Mouse (Mus musculus) adrenal gland, postnatal 10 days (tissue): Measurements from ENCODE around the gene Sac3d1. TPM values are rescaled to one million over a fixed set of nuclear protein-coding genes. Genes with fewer than 3 reads are reported as not detected.
A peak's percentile ranks its signal among the peaks of the same experiment; 100 is the strongest.
"Not testable (repeated sequence)": the region's sequence is repeated elsewhere in the genome, so short reads cannot be mapped to it uniquely, and the experiment has no call there.

ENCODE experiments used
- DNase-seq: peaks from one replicate; pipeline ENCODE4 v3.0.0; 2021; ENCODE audit warnings: mixed read lengths
- long read RNA-seq, 2 experiments: library from polyadenylated mRNA; stranded (forward); transcript quantifications; one replicate each; pipeline ENCODE4 v2.0.0; 2021
- total RNA-seq, 2 experiments: library from RNA; stranded (reverse); gene quantifications; 2 replicates each; pipeline ENCODE4 v1.2.3; 2021

Gene Sac3d1
- total RNA-seq, result 10 to 100 TPM; 15.9 to 17.2 TPM
- long read RNA-seq, experiment 1, transcript Sac3d1-201 (2 exons, 1,442 nt), result major isoform, 50 of 50 reads
- long read RNA-seq, experiment 1, partial matches to known transcripts, result 0 of 50 reads
- long read RNA-seq, experiment 1, other reads (novel, unspliced or antisense), result 0 of 50 reads
- long read RNA-seq, experiment 2, transcript Sac3d1-201 (2 exons, 1,442 nt), result major isoform, 30 of 33 reads
- long read RNA-seq, experiment 2, partial matches to known transcripts, result 0 of 33 reads
- long read RNA-seq, experiment 2, other reads (novel, unspliced or antisense), result 3 of 33 reads

- peak; percentile 91 for DNase-seq
Observed at GRCm38 (mm10) chr19:6117986-6118676, at the start of gene Sac3d1. Gene Sac3d1 (minus strand): TSS chr19:6118650.

GRCm38 (mm10) chr19:6166750-6167149 lies 48.3 kb upstream of the Sac3d1 start:
- no peak for DNase-seq

DNA sequence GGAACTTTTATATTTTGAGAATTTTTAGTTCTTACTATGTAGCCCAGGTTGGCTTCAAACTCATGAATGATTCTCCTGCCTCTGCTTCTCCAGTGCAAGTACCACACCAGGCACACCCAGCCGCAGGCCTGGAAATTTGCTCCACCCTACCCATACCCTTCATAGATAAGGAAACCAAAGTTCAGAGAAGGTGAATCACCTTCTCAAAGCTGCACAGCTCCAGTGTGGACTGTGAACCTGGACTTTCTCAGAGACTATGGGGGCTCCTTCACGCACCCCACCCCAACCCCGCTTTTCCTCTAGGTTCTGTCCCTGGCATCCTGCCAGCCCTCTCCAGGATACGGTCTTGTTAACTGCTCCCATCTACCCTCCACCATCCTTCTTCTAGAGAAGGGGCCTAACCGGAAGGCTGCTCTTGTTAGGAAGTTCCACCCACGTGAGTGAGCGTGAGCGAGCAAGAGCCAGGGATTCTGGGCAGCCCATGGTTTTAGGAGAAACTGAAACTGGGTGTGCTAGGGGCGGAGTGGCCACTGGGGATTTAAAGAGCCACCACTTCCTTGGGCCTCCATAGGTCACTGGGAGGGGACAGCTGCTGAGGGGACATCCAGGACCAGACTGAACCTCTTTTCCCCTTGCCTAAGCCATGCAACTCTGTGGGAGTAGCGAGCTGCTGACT lies 45.6 kb upstream of the Sac3d1 start:
- DNase-seq, result peak; percentile 28

DNA sequence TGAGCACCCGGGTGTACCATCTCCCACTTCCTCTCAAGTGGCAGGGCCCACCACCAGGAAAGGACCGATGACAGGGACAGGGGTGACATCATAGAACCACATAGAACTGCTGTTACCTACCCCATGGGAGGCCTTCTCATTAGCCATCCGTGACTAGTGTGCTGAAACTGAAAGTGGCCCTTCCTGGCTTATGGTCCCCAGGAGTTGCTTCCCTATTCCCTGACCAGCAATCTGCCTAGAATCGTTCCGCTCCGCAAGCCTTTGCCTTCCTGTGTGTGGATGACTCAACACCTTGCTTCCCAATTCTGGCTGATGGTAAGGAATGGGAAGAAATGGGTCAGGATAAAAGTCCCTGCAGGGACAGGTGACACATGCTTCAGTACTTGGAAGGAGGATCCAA lies 38.8 kb upstream of the Sac3d1 start:
- DNase-seq, result no peak

DNA sequence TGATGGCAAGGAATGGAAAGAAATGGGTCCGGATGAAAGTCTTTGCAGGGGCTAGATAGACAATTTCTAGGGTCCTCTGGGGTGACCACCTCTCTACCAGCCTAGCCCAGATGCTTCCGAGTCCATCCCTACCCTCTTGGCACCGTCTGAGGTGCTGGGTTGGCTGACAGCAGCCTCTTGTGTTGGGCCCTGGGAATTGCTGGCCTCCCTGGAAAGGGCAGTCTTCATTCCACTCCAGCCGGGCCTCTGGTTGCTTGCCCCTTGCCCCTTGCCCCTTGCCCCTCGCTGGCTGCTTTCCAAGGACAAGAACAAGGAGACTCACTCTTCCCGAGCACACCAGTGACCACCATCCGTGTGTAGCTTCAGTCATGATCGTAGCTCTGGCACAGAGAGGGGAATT lies 37.9 kb upstream of the Sac3d1 start:
- DNase-seq, result peak; percentile 45

DNA sequence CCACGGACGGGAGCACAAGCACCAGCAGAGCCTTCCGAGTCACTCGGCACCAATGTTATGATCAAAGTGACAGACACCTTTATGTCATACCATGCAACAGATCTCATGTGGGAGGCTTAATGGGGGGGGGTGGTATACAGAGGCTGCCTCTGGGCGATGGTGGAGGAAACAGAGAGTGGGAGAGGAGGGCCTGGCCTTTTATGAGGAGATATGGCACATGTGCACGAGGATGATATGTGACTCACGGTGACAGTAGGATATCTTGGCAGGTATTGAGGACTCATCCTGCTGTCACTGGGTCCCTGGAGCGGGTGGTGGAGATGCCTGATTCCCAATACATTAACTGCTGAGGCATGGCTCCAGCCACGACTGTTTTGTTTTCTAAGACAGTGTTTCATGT lies 36.7 kb upstream of the Sac3d1 start:
- DNase-seq, result no peak

- no peak for DNase-seq
Observed at GRCm38 (mm10) chr19:6144842-6145241, 26.4 kb upstream of the Sac3d1 start.

- peak; percentile 83 for DNase-seq
Observed at GRCm38 (mm10) chr19:6141394-6141749, 22.9 kb upstream of the Sac3d1 start, which contains the start of gene Arl2. Gene Arl2 (minus strand): TSS chr19:6141548.

DNA sequence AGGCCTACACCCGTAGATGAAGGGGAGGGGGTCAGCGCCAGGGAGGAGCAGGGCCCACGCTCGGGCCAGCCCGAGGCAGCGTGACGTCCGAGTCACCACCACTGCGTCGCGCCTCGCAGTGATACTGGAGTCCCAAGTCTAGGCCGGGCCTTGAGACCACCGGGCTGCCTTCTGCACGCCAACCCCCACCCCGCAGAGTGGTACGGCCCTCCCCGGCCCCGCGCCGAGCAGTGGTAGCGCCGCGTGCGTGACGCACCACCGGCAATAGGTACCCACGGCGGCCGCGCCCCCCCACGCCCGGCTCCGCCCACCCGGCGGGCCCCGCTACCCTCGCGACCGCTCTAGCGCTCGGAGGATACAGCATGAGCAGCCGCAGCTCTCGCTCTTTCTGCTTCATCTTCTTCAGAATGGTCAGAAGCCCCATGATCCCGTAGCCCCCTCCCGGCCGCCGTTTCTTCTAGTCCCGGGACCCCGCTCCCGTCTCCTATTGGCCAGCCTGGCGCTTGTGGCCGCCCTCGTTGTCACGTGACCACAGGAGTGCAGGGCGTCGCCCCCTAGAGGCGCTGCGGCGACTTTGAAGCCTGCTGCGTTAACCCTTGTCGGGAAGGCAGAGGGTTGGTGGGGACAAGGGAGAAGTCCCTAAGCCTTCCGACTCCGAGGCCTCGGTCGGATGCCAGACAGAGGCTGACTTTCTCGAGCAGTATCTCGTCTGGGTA lies 22.4 kb upstream of the Sac3d1 start, which contains the start of gene Batf2:
Gene Batf2 (plus strand): TSS at position 306 of the 716 bp plus-strand sequence.
- peak; percentile 93 for DNase-seq

DNA sequence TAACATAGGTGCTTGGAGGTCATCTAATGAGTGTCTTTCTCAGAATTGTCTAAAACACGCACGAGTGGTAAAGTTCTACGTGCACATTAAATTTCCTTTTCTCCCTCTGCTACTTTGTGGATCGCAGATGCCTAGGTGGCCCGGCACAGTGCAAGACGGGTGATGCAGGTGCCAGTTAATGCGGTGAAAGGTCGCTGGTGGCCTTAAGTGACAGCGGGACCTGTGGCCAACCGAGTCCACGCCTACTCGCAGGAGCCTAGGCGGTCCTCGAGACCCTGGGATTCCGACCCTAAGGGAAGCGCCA lies 21.9 kb upstream of the Sac3d1 start:
- DNase-seq, result no peak

GRCm38 (mm10) chr19:6139701-6140100 lies 21.3 kb upstream of the Sac3d1 start:
- no peak for DNase-seq

DNA sequence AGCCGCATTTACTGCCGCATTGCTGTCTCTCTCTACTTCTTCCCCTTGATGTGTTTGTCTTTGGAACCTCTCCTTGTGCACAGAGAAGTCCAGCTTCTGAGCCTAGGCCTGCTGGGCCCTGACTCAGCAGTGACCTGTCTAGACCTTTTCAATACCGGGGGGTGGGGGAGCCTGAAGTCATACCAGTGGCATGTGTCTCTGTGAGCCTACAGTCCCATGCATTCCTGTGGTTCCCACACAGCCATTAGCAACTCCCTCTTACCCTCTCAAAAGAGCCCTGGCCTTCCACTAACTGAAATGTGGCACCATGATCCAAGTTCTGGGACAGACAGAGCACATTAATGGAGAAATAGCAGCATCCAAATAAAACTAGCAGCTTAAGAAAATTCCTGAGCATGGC lies 17.9 kb upstream of the Sac3d1 start:
- no peak for DNase-seq

- DNase-seq, result not testable (repeated sequence)
Observed at GRCm38 (mm10) chr19:6133197-6133596, 14.7 kb upstream of the Sac3d1 start.

DNA sequence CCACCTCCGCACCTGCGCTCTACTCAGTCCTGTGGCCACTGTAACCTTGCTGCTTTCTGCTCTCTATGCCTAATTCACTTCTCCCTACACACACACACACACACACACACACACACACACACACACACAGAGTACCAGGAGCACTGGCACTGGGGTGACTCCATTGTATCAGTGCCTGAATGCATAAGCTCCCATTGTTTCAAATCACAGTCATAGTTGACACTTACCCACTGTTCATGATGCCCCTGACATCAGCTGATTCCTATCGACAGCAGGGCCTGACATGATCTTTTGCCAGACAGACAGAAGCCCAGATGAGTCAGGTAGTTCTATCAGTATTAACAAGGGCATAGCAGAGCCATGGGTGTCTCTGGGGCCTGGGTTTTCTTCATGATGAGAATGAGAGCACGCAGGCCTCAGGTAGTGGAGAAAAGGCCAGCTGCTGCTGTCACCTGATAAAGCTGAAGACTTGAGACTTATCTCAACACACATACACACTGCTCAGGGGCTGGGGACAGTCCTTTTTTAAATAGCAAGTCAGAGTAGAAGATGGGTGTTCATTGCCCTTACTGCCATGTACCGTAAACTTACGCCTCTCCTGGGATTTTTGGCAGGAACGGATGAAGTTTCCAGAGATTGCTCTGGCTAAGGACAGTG lies 13.8 kb upstream of the Sac3d1 start:
- no peak for DNase-seq

GRCm38 (mm10) chr19:6130414-6131128 lies 12.1 kb upstream of the Sac3d1 start:
- DNase-seq, result not testable (repeated sequence)

- peak; percentile 94 for DNase-seq
Observed at GRCm38 (mm10) chr19:6127760-6128341, 9.4 kb upstream of the Sac3d1 start, which contains the start of gene Snx15. Gene Snx15 (minus strand): TSS chr19:6128304.

DNA sequence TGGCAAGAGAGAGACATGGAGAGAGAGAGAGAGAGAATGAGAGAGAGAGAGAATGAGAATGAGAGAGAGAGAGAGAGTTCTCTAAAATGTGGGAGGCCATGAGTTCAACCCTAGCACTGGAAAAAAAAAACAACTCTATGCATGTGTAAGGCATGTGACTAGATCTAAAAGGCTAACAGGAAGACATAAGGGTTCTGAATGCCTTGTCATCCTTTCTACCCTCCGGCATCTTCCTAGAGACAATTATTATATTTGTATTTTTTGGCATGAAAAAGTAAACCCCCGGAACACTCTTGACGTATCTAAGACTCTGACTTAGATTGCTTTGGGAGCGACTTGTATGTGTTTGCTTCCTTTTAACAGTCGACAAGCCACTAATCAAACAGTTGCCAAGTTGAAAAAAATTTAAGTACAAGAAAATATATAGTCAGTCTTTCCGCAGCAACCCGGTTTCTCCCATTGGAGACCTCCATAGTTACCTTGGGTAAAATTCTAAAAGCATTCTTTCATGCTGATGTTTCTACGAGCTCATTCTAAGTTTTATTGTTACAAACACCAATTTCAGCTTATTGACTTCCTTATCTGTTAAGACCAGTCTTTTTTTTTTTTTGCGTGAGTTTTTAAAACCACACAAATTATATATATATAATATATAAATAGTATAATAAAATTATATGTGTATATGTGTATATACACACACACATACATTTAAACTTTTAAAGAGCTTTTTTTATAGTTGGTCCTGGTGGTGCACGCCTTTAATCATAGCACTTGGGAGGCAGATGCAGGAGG lies 8.5 kb upstream of the Sac3d1 start:
- no peak for DNase-seq

GRCm38 (mm10) chr19:6126289-6126688 lies 7.8 kb upstream of the Sac3d1 start:
- DNase-seq, result peak; percentile 75

DNA sequence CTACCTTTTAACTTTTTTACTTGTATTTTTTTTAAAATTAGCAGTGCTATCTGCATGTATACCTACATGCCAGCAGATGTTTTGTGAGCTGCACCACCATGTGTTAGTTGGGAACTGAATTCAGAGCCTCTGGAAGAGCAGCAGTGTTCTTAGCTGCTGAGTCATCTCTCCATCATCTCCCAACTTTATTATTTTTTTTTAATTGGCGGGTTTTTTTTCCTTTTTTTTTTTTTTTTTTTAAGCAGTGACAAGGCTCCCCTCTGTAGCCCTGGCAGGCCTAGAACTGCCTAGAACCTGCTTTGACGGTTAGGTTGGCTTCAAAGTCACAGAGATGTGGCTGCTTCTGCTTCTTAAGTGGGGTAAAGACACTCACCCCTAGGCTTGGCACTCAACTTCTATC lies 6.4 kb upstream of the Sac3d1 start:
- DNase-seq, result no peak

DNA sequence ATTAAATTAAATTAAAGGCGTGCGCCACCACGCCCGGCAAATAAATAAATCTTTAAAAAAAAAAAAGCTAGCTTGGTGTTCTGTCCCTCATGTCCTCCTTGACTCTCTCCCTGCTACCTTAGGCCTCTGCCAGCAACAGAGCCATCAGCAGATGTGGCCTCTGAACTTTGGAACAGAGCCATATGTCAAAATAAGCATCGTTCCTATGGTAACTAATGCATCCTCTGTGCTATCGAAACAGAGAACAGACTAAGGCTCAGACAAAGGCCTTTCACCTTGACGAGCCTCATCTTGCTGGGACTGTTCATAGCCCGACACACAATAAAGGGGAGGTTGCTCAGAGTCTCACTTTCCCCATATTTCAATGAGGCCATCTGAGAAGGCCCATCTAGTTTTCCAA lies 4.9 kb upstream of the Sac3d1 start:
- DNase-seq, result no peak
